Mouse (Mus musculus) liver, postnatal 0 days (tissue): ENCODE measurements around the gene Irs3. TPM values are rescaled to one million over a fixed set of nuclear protein-coding genes. Genes with fewer than 3 reads are reported as not detected.

Experiments
- ATAC-seq: fragments of 200-750 bp; cut with Nextera tagmentation; 2 replicates; pipeline ENCODE4 v1.8.0; 2017; ENCODE audit warnings: mild to moderate bottlenecking, moderate library complexity
- DNase-seq: peaks from one replicate; pipeline ENCODE4 v3.0.0-alpha.2; 2016
- H3K27ac ChIP-seq: fragments of 300-500 bp; sonication (generic); 2 replicates; pipeline ENCODE4 v1.5.1; 2014; ENCODE audit warnings: antibody characterized with exemption, moderate library complexity, mild to moderate bottlenecking, low read depth
- H3K27me3 ChIP-seq: fragments of 300-500 bp; sonication (generic); 2 replicates; pipeline ENCODE4 v1.6.1; 2014; ENCODE audit warnings: low read length, control low read depth, mixed read lengths; ENCODE audit not compliant: insufficient read depth
- H3K36me3 ChIP-seq: fragments of 300-500 bp; sonication (generic); replicated peaks from 2 replicates; pipeline ENCODE4 v1.6.1; 2014; ENCODE audit warnings: mild to moderate bottlenecking, control low read depth, low read length, moderate library complexity, mixed read lengths; ENCODE audit not compliant: insufficient read depth
- H3K4me1 ChIP-seq: fragments of 300-500 bp; sonication (generic); 2 replicates; pipeline ENCODE4 v1.6.1; 2014; ENCODE audit warnings: antibody characterized with exemption, mild to moderate bottlenecking, control low read depth; ENCODE audit not compliant: insufficient read depth
- H3K4me2 ChIP-seq: fragments of 300-500 bp; sonication (generic); 2 replicates; pipeline ENCODE4 v1.6.1; 2014; ENCODE audit warnings: low read depth, mild to moderate bottlenecking, low read length, moderate library complexity, mixed read lengths
- H3K4me3 ChIP-seq: fragments of 300-500 bp; sonication (generic); 2 replicates; pipeline ENCODE4 v1.5.1; 2014; ENCODE audit warnings: low read depth, low read length
- H3K9ac ChIP-seq: fragments of 300-500 bp; sonication (generic); replicated peaks from 2 replicates; pipeline ENCODE4 v1.6.1; 2014; ENCODE audit warnings: mild to moderate bottlenecking, moderate library complexity
- H3K9me3 ChIP-seq: fragments of 300-500 bp; sonication (generic); 2 replicates; pipeline ENCODE4 v1.6.1; 2016; ENCODE audit warnings: mild to moderate bottlenecking, control low read depth, low read length, mixed read lengths
- CTCF ChIP-seq: sonication (generic); IDR thresholded peaks from 2 replicates; pipeline ENCODE4 v1.5.1; 2016; ENCODE audit warnings: antibody characterized with exemption, low read depth
- EP300 ChIP-seq: IDR thresholded peaks from 2 replicates; pipeline ENCODE4 v1.6.1; 2016; ENCODE audit warnings: antibody characterized with exemption, low read depth, mild to moderate bottlenecking
- WGBS: fragments of 180-500 bp; shearing (Covaris S2); extraction: QIAGEN DNeasy Blood & Tissue Kit; methylation state at CpG from one replicate; pipeline ENCODE4 v1.1.7; 2014; ENCODE audit not compliant: insufficient replicate concordance; 5-methylcytosine and 5-hydroxymethylcytosine counted together
- polyA plus RNA-seq: library from polyadenylated mRNA; unstranded; fragments of >200 nt; fragmentation: Nextera tagmentation; extraction: Ambion mirVana; gene quantifications from 2 replicates; pipeline ENCODE4 v1.2.1, GENCODE M21; 2015

Irs3 gene
- polyA plus RNA-seq, 1 experiment from 2014 or later: not detected

GRCm38 (mm10) chr5:137677859-137678258 is 32.3 kb upstream of the Irs3 start:
- no peak for ATAC-seq
- H3K27me3 ChIP-seq: no peaks in the 10 kb centered on the region
- no peak for DNase-seq
- no peak overlapping the region for H3K27ac ChIP-seq
- no peak overlapping the region for H3K4me2 ChIP-seq
- no peak for TF ChIP-seq CTCF
- TF ChIP-seq EP300: no peak
- no peak overlapping the region for H3K4me3 ChIP-seq
- H3K4me1 ChIP-seq: peaks cover 44% of the 10 kb centered on the region
- H3K9me3 ChIP-seq: no peaks in the 10 kb centered on the region
- WGBS: 93% methylated on average over 8 of the region's 8 CpGs
- no peak overlapping the region for H3K9ac ChIP-seq
- H3K36me3 ChIP-seq: peaks cover 42% of the 10 kb centered on the region

DNA sequence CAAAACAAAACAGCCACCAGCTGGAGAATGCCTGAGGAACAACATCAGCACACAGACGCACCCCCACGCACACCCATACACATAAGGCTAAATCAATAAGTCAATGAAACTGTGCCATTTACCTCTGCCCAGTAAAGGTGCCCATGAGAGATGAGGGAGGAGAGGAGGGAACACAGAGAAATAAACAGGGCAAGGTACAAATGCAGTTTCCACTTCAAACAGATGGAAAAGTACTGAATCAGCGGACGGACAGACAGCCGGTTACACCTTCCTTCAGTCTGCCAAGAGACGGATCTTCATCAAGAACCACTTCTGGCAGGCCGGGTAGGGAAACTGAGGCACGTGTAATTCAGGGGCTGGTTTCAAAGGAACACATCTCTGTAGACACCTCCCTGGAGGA is 29.3 kb upstream of the Irs3 start:
- WGBS: 79% methylated on average over 8 of the region's 8 CpGs
- Histone ChIP-seq H3K4me3 (no peak overlapping the region), H3K4me1 (peaks cover 51% of the 10 kb centered on the region), H3K27ac (peak overlapping the region; percentile 91), H3K4me2 (peak overlapping the region; percentile 34; the same call in 1 of the 2 replicates), H3K9ac (no peak overlapping the region), H3K9me3 (no peaks in the 10 kb centered on the region), H3K27me3 (no peaks in the 10 kb centered on the region), H3K36me3 (peaks cover 18% of the 10 kb centered on the region)
- TF ChIP-seq CTCF (no peak), EP300 (peak; percentile 77; the same call in 1 of the 2 replicates)
- DNase-seq: peak; percentile 52
- ATAC-seq: peak; percentile 73

GRCm38 (mm10) chr5:137673015-137673414 is 27.5 kb upstream of the Irs3 start:
- no peaks in the 10 kb centered on the region for H3K9me3 ChIP-seq
- ATAC-seq (peak; percentile 10; the same call in 1 of the 2 replicates), DNase-seq (no peak)
- 46% methylated on average over 6 of the region's 6 CpGs for WGBS
- no peaks in the 10 kb centered on the region for H3K27me3 ChIP-seq
- no peak overlapping the region for H3K9ac ChIP-seq
- peak overlapping the region; percentile 38 for H3K4me2 ChIP-seq
- peak; percentile 94 for TF ChIP-seq EP300
- TF ChIP-seq CTCF: no peak
- H3K4me1 ChIP-seq: peaks cover 49% of the 10 kb centered on the region
- H3K27ac ChIP-seq: peak overlapping the region; percentile 89
- no peak overlapping the region for H3K4me3 ChIP-seq
- H3K36me3 ChIP-seq: peaks cover 10% of the 10 kb centered on the region

DNA sequence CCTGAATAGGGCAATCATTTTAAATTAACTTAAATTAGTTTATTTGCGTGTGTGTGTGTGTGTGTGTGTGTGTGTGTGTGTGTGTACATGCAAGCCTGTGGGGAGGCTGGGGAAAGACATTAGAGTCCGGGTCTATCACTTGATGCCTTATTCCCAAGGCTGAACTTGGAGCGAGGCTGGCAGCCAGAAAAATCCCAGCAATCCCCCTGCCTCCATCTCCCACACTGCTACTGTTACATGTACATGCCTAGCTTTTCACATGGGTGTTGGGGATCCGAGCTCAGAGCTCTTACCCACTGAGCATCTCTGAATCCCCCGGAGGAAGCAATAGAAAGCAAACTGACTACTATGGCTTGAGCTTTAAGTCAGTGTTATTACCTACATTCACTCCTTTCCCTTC is 26.8 kb upstream of the Irs3 start:
- Histone ChIP-seq H3K4me2 (no peak overlapping the region), H3K4me1 (peaks cover 49% of the 10 kb centered on the region), H3K9ac (no peak overlapping the region), H3K27ac (peak overlapping the region; percentile 89), H3K4me3 (no peak overlapping the region), H3K36me3 (peaks cover 7% of the 10 kb centered on the region), H3K27me3 (no peaks in the 10 kb centered on the region), H3K9me3 (no peaks in the 10 kb centered on the region)
- no peak for DNase-seq
- 76% methylated on average over 5 of the region's 5 CpGs for WGBS
- no peak; the same call in 1 of the 2 replicates for ATAC-seq
- TF ChIP-seq EP300 (no peak), CTCF (no peak)

GRCm38 (mm10) chr5:137671443-137672240 is 26.1 kb upstream of the Irs3 start:
- Histone ChIP-seq H3K27me3 (no peaks in the 10 kb centered on the region), H3K36me3 (peaks cover 12% of the 10 kb centered on the region), H3K9ac (peak overlapping the region; percentile 13; the same call in 1 of the 2 replicates), H3K9me3 (no peaks in the 10 kb centered on the region), H3K4me1 (peaks cover 47% of the 10 kb centered on the region), H3K4me2 (peak overlapping the region; percentile 4), H3K27ac (peak overlapping the region; percentile 89), H3K4me3 (no peak overlapping the region)
- ATAC-seq (peak; percentile 81), DNase-seq (peak; percentile 79)
- 13% methylated on average over 9 of the region's 9 CpGs for WGBS
- TF ChIP-seq CTCF (no peak), EP300 (peak; percentile 70)

DNA sequence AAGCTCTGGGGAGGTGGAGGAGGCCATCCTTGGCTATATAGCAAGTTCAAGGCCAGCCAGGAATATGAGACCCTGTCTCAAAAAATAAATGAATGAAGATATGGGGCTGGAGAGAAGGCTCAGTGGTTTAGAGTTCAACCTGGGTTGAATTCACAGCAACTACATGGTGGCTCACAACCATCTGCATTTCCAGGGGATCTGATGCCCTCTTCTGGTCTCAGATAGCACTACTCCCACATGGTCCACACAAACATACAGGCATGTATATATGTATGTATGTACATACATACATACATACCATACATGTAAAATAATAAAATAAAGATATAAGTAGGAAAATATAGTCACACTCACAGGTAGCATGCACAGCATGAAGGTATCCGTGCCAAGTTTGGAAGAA is 24.7 kb upstream of the Irs3 start:
- Histone ChIP-seq H3K4me3 (no peak overlapping the region), H3K4me1 (peaks cover 42% of the 10 kb centered on the region), H3K9me3 (no peaks in the 10 kb centered on the region), H3K27ac (peak overlapping the region; percentile 89; the same call in 1 of the 2 replicates), H3K36me3 (peaks cover 21% of the 10 kb centered on the region), H3K4me2 (no peak overlapping the region), H3K9ac (no peak overlapping the region), H3K27me3 (no peaks in the 10 kb centered on the region)
- DNase-seq: no peak
- 97% methylated on average over 1 of the region's 1 CpGs for WGBS
- ATAC-seq: no peak
- TF ChIP-seq EP300 (no peak), CTCF (peak; percentile 73)
